Mouse (Mus musculus): ENCODE data around the gene Oprd1.

DNA sequence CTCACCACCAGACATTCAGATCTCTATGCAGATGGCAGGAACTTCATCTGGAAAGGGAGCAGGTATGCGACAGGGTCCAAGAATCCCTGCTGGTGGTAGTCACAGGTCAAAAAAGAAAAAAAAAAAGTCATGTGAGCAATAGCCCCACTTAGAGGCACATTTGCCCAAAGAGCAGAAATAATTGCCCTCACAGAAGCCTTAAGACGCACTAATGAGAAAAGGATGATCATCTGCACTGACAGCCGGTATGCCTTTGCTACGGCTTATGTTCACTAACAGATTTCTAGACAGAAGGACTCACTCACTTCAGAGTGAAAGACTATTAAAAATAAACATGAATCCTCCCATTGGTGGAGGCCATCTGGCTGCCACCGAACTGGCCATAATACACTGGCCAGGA is 44.7 kb downstream of the Oprd1 start:
- TF ChIP-seq CTCF (IDR thresholded peaks at IDR 0.05; ENCODE audit: control insufficient read depth, insufficient read depth, insufficient replicate concordance, low read depth, low read length) = no peak
- no peak for TF ChIP-seq POLR2A (IDR thresholded peaks at IDR 0.05; ENCODE audit: control insufficient read depth, low read depth, low read length)

All from testis, adult 2 months (tissue).